Mouse (Mus musculus): ENCODE results near the gene Ptn.

GRCm38 (mm10) chr6:36777039-36777438 lies 33.0 kb downstream of the Ptn start:
- TF ChIP-seq USF1 (IDR thresholded peaks at IDR 0.05; ENCODE audit: low read depth, low read length), result no peak
- no peak for TF ChIP-seq POLR2A (IDR thresholded peaks at IDR 0.05; ENCODE audit: low read depth, low read length)
- no peak for TF ChIP-seq MAZ (IDR thresholded peaks at IDR 0.05; ENCODE audit: low read depth, low read length)
- TF ChIP-seq CTCF (conservative IDR thresholded peaks at IDR 0.05 in 1 of 2, IDR thresholded peaks at IDR 0.05 in 1 of 2; ENCODE audit: low read depth in 2 of 2, low read length in 2 of 2), result no peak
- TF ChIP-seq JUND (conservative IDR thresholded peaks at IDR 0.05; ENCODE audit: low read depth, low read length), result no peak
- no peak for TF ChIP-seq RCOR1 (conservative IDR thresholded peaks at IDR 0.05; ENCODE audit: low read depth, low read length)
- no peak for TF ChIP-seq EP300 (IDR thresholded peaks at IDR 0.05; ENCODE audit: low read length)
- no peak for TF ChIP-seq USF2 (conservative IDR thresholded peaks at IDR 0.05; ENCODE audit: low read depth, low read length)
